Mouse (Mus musculus) stomach, postnatal 0 days (tissue): ENCODE results near the gene Deaf1. TPM values are rescaled to one million over a fixed set of nuclear protein-coding genes. Genes with fewer than 3 reads are reported as not detected.
"Not testable (repeated sequence)": the region's sequence is repeated elsewhere in the genome, so short reads cannot be mapped to it uniquely, and the experiment has no call there.

Experiments
- ATAC-seq: fragments of 200-750 bp; cut with Nextera tagmentation; 2 replicates; pipeline ENCODE4 v1.8.0; 2017; ENCODE audit not compliant: low FRiP score, low TSS enrichment
- DNase-seq: peaks from one replicate; pipeline ENCODE4 v3.0.0-alpha.2; 2016; ENCODE audit warnings: low spot score
- H3K27ac ChIP-seq: fragments of 300-500 bp; sonication (generic); replicated peaks from 2 replicates; pipeline ENCODE4 v1.5.1; 2014; ENCODE audit warnings: mild to moderate bottlenecking, control low read depth
- H3K27me3 ChIP-seq: fragments of 300-500 bp; sonication (generic); 2 replicates; pipeline ENCODE4 v1.6.1; 2014; ENCODE audit warnings: low read length; ENCODE audit not compliant: control insufficient read depth, insufficient read depth
- H3K36me3 ChIP-seq: fragments of 300-500 bp; sonication (generic); 2 replicates; pipeline ENCODE4 v1.6.1; 2014; ENCODE audit warnings: low read length, mixed read lengths; ENCODE audit not compliant: control insufficient read depth, insufficient read depth
- H3K4me1 ChIP-seq: fragments of 300-500 bp; sonication (generic); replicated peaks from 2 replicates; pipeline ENCODE4 v1.6.1; 2014; ENCODE audit warnings: antibody characterized with exemption; ENCODE audit not compliant: control insufficient read depth, insufficient read depth
- H3K4me2 ChIP-seq: fragments of 300-500 bp; sonication (generic); replicated peaks from 2 replicates; pipeline ENCODE4 v1.6.1; 2014; ENCODE audit warnings: low read depth, mild to moderate bottlenecking, control low read depth, moderate library complexity
- H3K4me3 ChIP-seq: fragments of 300-500 bp; sonication (generic); 2 replicates; pipeline ENCODE4 v1.5.1; 2014; ENCODE audit warnings: low read depth, low read length, control low read depth
- H3K9ac ChIP-seq: fragments of 300-500 bp; sonication (generic); 2 replicates; pipeline ENCODE4 v1.6.1; 2014; ENCODE audit warnings: mild to moderate bottlenecking, low read length, control low read depth, mixed read lengths
- H3K9me3 ChIP-seq: fragments of 300-500 bp; sonication (generic); 2 replicates; pipeline ENCODE4 v1.6.1; 2016; ENCODE audit warnings: low read length; ENCODE audit not compliant: control insufficient read depth
- CTCF ChIP-seq: IDR thresholded peaks from 2 replicates; pipeline ENCODE4 v1.5.1; 2016; ENCODE audit warnings: antibody characterized with exemption, low read depth, mild to moderate bottlenecking, moderate library complexity
- EP300 ChIP-seq: optimal IDR thresholded peaks from 2 replicates; pipeline ENCODE3; 2016; ENCODE audit warnings: antibody characterized with exemption
- WGBS: fragments of 180-500 bp; shearing (Covaris S2); extraction: QIAGEN DNeasy Blood & Tissue Kit; methylation state at CpG from one replicate; pipeline ENCODE4 v1.1.7; 2014; 5-methylcytosine and 5-hydroxymethylcytosine counted together
- polyA plus RNA-seq: library from polyadenylated mRNA; unstranded; fragments of >200 nt; fragmentation: Nextera tagmentation; extraction: Ambion mirVana; gene quantifications from 2 replicates; pipeline ENCODE4 v1.2.1, GENCODE M21; 2015

Gene Deaf1
- polyA plus RNA-seq, 1 experiment from 2014 or later = 37.6 TPM

DNA sequence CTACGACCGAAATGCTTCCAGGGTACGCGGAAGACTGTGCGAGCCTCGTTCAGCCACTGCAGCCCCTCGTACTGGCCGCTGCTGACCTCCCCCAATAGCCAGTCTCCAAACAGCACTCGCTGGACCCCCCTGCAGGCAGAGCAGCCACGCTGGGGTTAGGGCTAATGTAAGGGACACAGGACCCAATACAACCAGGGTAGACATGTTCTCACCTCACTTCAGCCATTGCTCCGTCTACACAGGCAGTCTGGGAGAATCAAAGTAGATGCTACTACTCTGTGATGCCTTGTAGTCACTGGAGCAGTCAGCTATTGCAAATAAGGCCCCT, 62.1 kb downstream of the Deaf1 start:
- H3K36me3 ChIP-seq = peaks cover 32% of the 10 kb centered on the region

DNA sequence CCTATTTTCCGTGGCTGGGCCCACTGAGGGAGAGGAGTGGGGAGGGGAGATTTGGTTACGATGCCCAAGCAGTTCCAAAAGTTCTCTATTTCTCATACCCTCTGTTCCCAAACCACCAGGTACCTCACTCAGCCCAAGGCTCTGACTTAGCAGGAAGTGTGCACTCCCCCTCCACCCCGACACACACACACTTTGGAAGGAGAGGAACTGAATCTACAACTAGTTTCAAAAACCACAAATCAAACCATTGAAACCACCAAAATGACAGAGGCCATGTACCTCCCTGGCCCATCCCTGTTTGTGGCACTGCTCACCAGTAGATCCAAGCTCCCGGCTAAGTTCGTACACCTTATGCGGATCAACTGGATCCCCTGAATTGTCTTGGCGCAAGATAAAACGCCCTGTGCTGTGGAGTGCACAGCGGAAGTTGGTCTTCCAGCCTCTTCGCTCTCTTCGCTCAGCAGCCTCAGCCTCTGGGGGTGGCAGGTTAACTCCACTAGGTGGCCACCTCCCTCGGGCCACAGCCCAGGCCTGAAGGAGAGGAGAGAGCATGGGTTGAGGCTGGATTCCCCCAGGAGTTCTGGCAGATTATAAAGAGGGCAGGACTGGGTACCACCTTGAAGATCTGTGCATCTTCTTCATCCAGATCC, 62.6 kb downstream of the Deaf1 start:
- no peak overlapping the region for H3K27ac ChIP-seq
- H3K9me3 ChIP-seq = no peaks in the 10 kb centered on the region
- no peak overlapping the region for H3K9ac ChIP-seq
- ATAC-seq = peak; percentile 67
- peaks cover 37% of the 10 kb centered on the region for H3K36me3 ChIP-seq
- TF ChIP-seq CTCF = peak; percentile 73
- TF ChIP-seq EP300 = no peak
- H3K4me2 ChIP-seq = peak overlapping the region; percentile 86; the same call in 1 of the 2 replicates
- 31% methylated on average over 12 of the region's 12 CpGs for WGBS
- peak overlapping the region; percentile 71 for H3K4me3 ChIP-seq
- H3K27me3 ChIP-seq = no peaks in the 10 kb centered on the region
- no peaks in the 10 kb centered on the region for H3K4me1 ChIP-seq
- peak; percentile 59 for DNase-seq

More for the DNA sequence above, 62.1 kb downstream of the Deaf1 start:
- Histone ChIP-seq H3K27ac (no peak overlapping the region), H3K9me3 (no peaks in the 10 kb centered on the region), H3K9ac (no peak overlapping the region), H3K4me1 (no peaks in the 10 kb centered on the region), H3K4me3 (peak overlapping the region; percentile 71), H3K27me3 (no peaks in the 10 kb centered on the region), H3K4me2 (peak overlapping the region; percentile 86)
- no peak for ATAC-seq
- TF ChIP-seq EP300 (no peak), CTCF (no peak)
- no peak for DNase-seq
- WGBS = 34% methylated on average over 11 of the region's 11 CpGs

DNA sequence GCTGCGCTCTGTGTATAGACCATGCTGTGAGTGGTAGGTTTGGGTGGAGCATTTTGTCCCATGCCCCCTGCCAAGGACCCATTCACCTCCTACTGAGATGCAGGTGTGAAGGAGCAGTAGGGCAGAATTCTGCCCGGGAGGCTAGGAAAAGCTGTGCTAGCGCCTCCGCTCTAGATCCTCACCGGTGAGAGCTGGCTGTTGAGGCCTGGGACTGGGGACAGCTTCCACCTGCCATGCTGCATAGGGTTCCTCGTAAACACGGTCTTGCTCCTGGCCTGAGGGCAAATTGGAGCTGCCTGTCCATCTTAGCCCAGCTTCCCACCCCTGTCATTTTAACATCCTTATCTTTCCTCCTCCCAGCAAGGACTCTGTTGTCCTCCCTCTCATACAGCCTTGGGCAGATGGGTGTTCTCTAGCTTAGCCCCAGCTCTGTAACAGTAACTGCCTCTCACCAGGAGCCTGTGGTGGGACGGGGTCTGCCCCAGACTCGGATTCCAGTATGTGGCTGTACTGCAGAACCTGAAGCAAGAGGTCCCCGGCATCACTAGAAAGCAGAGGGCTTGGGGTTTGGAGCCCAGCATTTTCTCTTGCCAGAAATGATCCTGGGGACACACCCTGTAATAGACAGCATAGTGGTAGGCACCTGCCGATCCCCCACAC, 63.3 kb downstream of the Deaf1 start:
- no peak for DNase-seq
- no peak for TF ChIP-seq EP300
- TF ChIP-seq CTCF = no peak
- Histone ChIP-seq H3K27ac (no peak overlapping the region), H3K4me1 (no peaks in the 10 kb centered on the region), H3K4me3 (no peak overlapping the region), H3K4me2 (no peak overlapping the region), H3K9ac (no peak overlapping the region), H3K36me3 (peaks cover 44% of the 10 kb centered on the region), H3K9me3 (no peaks in the 10 kb centered on the region), H3K27me3 (no peaks in the 10 kb centered on the region)
- WGBS = 75% methylated on average over 11 of the region's 11 CpGs
- ATAC-seq = no peak

DNA sequence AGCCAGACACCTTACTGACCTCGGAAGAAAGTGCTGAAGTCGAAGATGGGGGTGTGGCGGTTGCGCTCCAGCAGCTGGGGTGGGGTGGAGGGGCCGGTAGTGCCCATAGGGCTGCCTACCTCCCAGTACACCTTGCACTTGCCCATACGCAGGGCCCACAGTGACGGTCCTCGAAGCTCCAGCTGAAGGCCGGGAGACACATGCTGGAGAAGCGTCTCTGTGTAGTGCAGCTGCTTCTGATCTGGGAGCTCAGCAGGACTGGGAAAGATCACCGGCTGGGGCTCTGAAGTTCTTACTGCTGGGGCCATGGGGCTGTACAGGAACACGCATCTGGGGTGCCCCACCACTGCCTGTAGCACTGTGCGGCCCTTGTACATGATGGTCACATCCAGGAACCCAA, 63.9 kb downstream of the Deaf1 start:
- ATAC-seq (no peak), DNase-seq (no peak)
- H3K27ac ChIP-seq = no peak overlapping the region
- no peak overlapping the region for H3K4me3 ChIP-seq
- 91% methylated on average over 13 of the region's 13 CpGs for WGBS
- TF ChIP-seq CTCF = no peak
- no peak for TF ChIP-seq EP300
- no peaks in the 10 kb centered on the region for H3K9me3 ChIP-seq
- H3K4me1 ChIP-seq = no peaks in the 10 kb centered on the region
- H3K9ac ChIP-seq = no peak overlapping the region
- H3K36me3 ChIP-seq = peaks cover 47% of the 10 kb centered on the region
- no peaks in the 10 kb centered on the region for H3K27me3 ChIP-seq
- no peak overlapping the region for H3K4me2 ChIP-seq

- ATAC-seq (no peak), DNase-seq (no peak)
- peaks cover 67% of the 10 kb centered on the region for H3K36me3 ChIP-seq
- no peak overlapping the region for H3K9ac ChIP-seq
- no peaks in the 10 kb centered on the region for H3K4me1 ChIP-seq
- no peak overlapping the region for H3K4me3 ChIP-seq
- TF ChIP-seq CTCF = no peak
- no peak for TF ChIP-seq EP300
- 77% methylated on average over 3 of the region's 3 CpGs for WGBS
- H3K27me3 ChIP-seq = no peaks in the 10 kb centered on the region
- H3K9me3 ChIP-seq = no peaks in the 10 kb centered on the region
- no peak overlapping the region for H3K27ac ChIP-seq
- H3K4me2 ChIP-seq = no peak overlapping the region
These were observed 66.0 kb downstream of the Deaf1 start for GRCm38 (mm10) chr7:141261480-141261879.

DNA sequence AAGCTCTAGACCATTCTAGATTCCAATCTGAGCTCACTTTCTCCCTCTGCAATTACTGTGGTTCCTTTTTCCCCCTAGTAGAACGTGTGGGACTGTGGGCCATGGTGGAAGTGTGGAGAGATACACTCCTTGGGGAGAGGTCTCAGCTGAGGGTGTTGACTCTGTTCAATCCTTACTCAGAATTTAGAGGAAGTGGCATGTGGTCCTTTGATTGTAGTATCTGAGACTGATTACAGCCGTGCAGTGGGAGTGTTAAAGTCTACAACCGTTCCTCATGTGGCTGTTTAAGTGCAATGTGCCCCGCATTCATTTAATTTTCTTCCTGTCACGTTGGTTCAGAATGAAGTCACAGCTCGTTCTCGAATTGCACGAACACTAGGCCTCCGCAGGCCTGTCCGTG, 71.3 kb downstream of the Deaf1 start:
- H3K4me2 ChIP-seq = no peak overlapping the region
- H3K4me1 ChIP-seq = no peaks in the 10 kb centered on the region
- H3K4me3 ChIP-seq = no peak overlapping the region
- TF ChIP-seq EP300 (no peak), CTCF (no peak)
- H3K27me3 ChIP-seq = no peaks in the 10 kb centered on the region
- DNase-seq (no peak), ATAC-seq (no peak)
- H3K9ac ChIP-seq = no peak overlapping the region
- H3K27ac ChIP-seq = no peak overlapping the region
- no peaks in the 10 kb centered on the region for H3K9me3 ChIP-seq
- 86% methylated on average over 10 of the region's 10 CpGs for WGBS
- peaks cover 54% of the 10 kb centered on the region for H3K36me3 ChIP-seq

DNA sequence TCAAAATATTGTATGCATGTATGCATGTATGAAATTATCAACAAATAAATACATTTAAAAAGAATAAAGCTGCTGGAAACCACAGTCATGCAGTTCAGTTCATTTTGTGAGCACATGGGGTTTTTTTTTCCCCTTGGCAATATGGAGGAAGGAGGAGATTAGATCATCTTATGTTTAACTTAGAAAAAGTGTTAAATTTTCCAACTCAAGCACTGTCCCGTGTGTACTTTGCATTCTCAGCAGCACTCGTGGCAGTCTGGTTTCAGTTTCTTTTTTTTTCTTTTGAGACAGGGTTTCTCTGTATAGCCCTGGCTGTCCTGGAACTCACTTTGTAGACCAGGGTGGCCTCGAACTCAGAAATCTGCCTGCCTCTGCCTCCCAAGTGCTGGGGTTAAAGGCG, 77.0 kb downstream of the Deaf1 start:
- peaks cover 24% of the 10 kb centered on the region for H3K36me3 ChIP-seq
- H3K4me3 ChIP-seq, ATAC-seq, H3K9me3 ChIP-seq, H3K27me3 ChIP-seq, H3K27ac ChIP-seq, DNase-seq, H3K4me1 ChIP-seq, H3K4me2 ChIP-seq, H3K9ac ChIP-seq: not testable (repeated sequence)
- WGBS = 80% methylated on average over 4 of the region's 4 CpGs
